Mouse (Mus musculus) liver, postnatal 0 days (tissue): Measurements from ENCODE around the gene Sik1.

ENCODE experiments used
- CTCF ChIP-seq: sonication (generic); IDR thresholded peaks from 2 replicates; pipeline ENCODE4 v1.5.1; 2016; ENCODE audit warnings: antibody characterized with exemption, low read depth
- EP300 ChIP-seq: IDR thresholded peaks from 2 replicates; pipeline ENCODE4 v1.6.1; 2016; ENCODE audit warnings: antibody characterized with exemption, low read depth, mild to moderate bottlenecking

GRCm38 (mm10) chr17:31809894-31810293 is 45.7 kb downstream of the Sik1 start:
- TF ChIP-seq CTCF (no peak), EP300 (no peak)
